Mouse (Mus musculus): Measurements from ENCODE around the gene Tmtc2.

GRCm38 (mm10) chr10:105228623-105229022 is 345.6 kb downstream of the Tmtc2 start:
- TF ChIP-seq CTCF (IDR thresholded peaks at IDR 0.05; ENCODE audit: borderline replicate concordance, insufficient read depth, low read depth, low read length) (no peak), POLR2A (IDR thresholded peaks at IDR 0.05; ENCODE audit: borderline replicate concordance, insufficient read depth, low read length) (no peak)
